Mouse (Mus musculus) cerebellum, adult 9-10 months (tissue): ENCODE results near the gene Gm12166.
A peak's percentile ranks its signal among the peaks of the same experiment; 100 is the strongest.
"Not testable (repeated sequence)": the region's sequence is repeated elsewhere in the genome, so short reads cannot be mapped to it uniquely, and the experiment has no call there.

ENCODE experiments used
- DNase-seq: peaks from one replicate; pipeline ENCODE4 v3.0.0; 2022

Gm12166 gene

DNA sequence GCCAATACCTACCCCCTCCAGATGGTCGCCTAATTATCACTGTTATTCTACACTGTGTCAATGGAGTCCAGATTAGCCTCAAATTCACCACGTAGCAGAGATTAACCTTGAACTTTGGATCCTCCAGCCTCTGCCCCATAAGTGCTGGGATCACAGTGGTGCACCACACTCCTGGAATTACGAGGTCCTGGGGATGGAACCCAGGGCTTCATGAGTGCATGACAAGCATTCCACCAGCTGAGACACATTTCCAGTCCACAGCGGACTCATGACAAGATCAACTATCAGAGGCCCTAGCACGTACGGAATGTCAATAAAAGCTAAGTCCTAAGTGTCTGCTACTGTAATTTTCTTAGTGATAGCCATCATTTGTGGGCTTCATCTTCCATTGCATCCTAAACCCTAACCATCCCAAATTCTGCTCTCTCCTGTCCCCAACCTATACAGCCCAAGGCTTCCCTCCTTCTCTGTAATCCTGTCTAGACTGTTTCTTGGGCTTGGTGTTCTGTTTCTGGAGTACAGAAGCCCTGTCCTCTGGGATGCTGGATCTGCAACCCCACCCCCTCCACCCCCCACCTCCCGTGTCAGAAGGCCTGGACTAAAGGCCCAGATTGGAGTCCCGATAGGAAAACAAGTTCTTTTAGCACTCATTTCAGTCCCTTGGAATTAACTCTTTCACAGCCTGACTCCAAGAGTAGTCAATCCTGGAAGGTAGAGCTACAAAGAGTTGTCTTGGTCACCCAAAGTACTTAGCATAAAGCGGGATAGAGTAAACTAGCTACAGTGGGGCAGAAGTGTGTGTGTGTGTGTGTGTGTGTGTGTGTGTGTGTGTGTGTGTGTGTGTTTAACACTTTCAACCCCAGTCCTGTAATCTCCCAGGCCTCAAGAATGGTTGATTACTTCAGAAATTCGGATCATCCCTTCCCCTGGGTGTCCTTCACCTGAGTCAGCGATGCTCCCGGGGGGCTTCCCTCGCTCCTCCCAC lies 3.1 kb upstream of the Gm12166 start:
- no peak for DNase-seq

DNA sequence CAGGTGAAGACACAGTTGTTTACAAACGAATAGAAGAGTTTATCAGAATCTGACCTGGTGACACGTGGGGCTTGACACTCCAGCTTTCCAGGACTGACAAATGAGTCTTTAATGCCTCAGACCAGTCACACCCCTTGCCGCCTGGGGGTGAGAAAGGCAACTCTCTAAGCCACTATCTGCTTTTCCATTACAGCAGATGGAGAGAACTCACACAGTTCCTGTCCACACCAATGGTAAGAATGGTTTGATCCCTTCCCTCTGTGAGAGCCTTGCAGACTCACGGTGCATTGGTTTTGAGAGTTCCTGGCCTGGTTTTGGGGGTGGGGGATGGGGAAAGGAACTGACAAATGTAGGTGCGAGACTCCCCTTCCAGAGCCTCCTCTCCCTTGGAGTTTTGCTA lies 2.2 kb upstream of the Gm12166 start:
- no peak for DNase-seq

DNA sequence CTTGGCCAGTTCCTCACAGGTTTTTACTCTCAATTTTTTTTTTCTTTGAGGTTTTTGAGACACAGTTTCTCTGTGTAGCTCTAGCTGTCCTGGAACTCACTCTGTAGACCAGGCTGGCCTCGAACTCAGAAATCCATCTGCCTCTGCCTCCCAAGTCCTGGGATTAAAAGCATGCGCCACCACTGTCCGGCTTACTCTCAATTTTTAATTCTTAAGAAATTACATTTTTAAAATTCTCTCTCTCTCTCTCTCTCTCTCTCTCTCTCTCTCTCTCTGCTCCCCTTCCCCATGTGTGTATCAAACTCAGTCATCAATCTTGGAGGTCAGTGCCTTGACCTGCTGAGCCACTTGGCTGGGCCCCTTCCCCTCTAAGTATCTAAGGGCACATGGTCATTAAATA lies 1.3 kb upstream of the Gm12166 start:
- DNase-seq: not testable (repeated sequence)

DNA sequence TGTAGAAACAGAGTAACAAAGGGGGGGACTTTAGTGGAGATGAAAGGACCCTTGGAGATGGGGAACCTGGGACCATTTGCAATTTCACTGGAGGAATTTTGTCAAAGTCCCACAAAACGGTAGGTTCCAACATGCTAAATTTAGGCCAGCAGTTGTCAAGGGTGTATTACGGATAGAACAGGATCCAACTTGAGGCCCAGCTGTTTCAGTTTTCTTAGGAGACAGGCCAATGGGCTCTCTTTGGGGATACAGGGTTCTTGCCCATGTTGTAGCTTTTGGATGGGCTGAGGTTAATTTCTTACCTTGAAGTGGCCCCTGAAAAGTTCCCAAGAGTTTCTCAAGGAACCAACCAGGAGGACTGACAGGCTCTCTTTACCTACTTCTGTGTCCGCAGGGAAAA lies 4.9 kb downstream of the Gm12166 start:
- no peak for DNase-seq

DNA sequence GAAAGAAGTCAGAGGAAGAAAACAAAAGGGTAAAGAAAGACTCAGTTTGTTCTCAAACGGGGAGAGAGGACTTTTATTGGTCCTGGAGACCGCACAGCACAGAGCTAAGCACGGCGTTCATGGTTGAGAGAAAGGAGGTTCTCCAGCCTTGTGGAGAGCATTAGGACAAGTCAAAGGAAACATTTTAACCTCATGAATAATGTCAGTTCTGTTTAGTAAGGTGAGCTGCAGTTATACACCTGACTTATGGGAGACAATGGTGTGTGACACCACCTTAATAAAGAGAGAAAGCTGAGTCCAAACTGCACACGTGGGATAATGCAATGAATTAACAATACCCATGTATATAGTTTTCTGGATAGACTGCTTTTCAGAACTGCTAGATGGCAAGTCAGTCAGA lies 7.3 kb downstream of the Gm12166 start:
- DNase-seq: no peak

DNA sequence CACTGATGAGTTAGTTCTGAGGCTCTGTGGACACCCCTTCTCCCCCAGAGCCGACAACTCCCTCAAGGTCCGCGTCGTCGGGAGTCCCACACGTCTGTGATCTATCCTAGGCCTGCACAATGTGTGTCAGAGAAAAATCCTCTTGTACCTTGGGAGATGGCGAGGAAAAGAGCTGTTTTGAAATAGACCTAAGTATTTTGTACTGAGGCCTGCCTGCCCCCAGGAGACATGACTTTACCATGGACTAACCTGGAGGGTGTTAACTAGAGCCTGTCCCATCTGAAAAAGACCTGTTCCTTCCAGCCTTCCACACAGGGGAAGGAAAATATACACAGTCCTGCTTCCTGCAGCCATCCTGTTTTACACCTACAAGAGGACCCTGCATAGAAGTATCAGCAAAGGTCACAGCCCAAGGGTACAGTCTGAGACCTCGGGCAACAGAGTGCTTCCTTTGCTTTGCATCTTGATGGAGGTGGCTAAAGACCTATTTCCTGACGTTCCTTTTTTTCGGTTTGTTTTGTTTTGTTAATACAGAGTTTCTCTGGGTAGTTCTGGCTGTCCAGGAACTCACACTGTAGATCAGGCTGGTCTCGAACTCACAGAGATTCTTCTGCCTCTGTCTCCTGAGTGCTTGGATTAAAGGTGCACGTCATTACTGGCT lies 10.4 kb downstream of the Gm12166 start:
- no peak for DNase-seq

DNA sequence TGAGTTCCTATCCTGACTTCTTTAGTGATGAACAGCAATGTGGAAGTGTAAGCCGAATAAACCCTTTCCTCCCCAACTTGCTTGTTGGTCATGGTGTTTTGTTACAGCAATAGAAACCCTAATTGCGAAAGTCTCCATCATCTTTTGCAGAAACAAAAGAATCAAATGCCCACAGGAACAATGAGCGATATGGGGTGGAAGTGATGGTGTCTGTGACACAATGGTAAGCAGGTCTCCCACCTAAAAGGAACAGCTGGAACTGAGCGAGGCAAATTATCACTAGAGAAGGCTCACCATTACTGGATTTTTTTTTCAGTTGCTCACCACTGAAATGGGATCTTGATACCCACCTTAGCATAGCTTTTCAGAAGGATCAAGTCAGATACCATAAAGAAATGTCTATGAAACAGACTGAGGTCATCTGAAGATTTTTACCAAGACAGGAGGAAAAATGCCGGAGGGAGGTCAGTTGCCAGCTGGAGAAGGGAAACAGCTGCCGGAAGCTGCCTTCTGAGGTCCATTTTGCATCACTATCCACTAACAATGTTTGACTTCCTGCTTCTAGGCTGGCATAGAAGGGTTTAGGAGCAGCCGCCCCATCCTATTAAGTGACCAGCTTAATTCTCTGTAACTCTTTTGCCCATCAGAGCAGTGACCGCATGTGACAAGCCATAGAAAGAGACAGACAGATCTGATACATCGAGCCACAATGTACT lies 11.1 kb downstream of the Gm12166 start:
- DNase-seq: no peak

DNA sequence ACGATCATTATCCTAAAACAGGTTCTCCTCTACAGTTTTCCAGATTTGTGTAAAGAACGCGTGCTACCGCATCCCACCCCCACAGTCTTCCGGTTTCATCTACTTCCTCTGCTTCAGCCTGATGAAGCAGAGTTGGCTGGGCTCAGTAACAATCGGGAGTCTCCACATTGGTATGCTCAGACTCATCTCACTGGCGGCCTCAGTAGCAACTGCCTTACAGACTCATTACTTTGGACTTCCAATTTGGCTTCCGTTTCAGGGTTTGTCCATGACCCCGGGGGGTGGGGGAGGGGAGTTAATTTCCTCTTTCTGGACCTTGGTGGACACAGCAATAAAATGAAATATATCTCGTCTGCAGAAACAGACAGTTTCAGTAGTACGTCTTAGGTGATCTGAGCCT lies 12.8 kb downstream of the Gm12166 start:
- no peak for DNase-seq

DNA sequence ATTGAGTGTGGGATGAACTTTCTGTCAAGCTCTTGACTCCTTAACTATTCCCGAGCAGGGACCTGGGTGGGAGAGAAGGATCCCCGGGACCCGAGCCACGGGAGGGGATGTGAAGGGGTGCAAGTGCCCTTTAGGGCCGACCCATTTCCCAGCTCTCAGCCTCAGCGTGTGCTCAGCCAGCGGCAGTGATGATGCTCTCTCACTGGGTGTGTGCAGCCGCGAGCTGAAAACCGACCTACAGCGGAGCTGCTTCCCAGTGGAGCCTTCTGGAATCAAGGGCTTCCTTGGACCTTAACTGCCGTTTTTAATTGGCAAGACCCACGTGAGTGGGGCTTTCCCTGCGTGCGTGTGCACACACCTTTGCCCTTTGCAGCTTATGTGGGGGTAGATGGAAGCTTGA lies 13.2 kb downstream of the Gm12166 start:
- DNase-seq: no peak

DNA sequence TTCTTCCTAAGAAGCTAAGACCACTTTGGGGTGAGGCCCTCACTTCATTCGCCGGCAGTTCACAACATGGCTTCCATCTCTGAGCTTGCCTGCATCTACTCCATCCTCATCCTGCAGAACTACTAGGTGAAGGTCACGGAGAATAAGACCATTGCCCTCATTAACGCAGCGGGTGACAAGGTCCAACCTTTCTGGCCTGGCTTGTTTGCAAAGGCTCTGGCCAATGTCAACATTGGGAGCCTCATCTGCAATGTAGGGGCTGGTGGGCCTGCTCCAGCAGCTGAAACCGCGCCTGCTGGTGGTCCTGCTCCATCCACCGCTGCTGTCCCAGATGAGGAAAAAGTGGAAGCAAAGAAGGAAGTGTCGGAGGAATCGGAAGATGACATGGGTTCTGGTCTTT lies 15.7 kb downstream of the Gm12166 start:
- no peak for DNase-seq

DNA sequence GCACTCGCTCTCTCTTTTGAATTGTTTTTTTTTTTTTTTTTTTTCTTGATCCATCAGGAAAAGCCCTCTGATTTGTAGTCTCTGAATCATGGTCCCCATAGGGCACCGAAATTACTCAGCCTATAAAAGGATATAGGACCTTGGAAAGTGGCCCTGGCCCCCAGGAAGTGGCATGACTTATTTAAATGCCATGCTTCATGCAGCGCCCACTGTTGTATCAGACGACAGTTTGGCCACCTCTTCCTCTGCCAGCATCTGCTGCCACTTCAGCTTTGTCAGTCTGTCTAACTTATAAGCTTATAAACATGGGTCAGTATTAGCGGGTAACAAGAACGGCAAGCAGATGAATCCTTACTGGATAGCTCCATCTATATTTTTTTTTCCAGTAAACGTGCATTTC lies 19.2 kb downstream of the Gm12166 start:
- no peak for DNase-seq

DNA sequence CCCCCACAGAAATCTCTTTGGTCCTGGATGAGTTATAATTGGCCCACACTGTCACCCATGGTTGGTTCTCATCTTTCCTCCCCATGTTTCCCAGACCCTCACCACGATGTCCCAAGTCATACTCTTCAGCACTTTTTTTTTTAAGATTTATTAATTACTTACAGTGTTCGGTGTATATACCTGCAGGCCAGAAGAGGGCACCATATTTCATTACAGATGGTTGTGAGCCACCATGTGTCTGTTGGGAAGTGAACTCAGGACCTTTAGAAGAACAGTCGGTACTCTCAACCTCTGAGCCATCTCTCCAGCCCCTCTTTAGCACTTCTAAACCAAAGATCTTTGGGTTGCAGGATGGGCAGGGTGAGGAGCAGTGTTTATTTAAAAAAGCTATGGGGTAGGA lies 20.7 kb downstream of the Gm12166 start:
- no peak for DNase-seq

DNA sequence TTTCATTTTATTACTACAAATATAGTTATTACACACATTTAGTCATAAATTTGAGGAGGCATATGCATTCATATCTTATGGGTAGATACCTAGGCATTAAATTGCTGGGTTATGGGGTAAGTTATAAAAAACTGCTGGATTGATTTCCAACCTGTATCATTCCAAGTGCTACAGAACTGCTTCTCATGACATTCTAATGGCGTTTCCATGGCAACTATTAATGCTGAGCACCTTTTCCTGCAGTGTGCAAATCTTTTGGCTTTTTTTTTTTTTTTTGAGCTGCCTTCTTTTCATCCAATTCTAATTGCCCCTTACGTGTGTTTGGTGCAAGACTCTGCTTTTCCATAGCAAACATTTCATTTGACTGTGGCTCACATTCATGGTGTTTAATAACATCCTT lies 22.1 kb downstream of the Gm12166 start:
- DNase-seq: no peak

DNA sequence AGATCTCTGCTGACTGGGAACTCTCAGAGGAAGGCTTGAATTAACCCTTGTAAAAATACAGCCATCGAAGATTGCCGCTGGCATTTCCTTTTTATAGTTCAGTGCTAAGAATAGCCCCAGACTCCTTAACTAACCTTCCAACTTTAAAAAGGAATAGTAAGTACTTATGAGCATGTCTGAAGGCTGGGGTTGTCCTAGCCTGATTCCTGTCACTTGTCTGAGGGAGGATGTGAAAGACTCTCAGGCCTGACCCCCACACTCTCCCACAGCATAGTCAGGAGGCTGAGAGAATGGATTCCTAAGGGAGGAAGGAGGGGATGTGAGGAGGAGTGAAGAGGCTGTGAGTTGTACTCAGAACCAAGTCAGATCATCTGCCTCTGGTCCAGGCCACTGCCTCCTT lies 22.6 kb downstream of the Gm12166 start:
- DNase-seq: no peak

DNA sequence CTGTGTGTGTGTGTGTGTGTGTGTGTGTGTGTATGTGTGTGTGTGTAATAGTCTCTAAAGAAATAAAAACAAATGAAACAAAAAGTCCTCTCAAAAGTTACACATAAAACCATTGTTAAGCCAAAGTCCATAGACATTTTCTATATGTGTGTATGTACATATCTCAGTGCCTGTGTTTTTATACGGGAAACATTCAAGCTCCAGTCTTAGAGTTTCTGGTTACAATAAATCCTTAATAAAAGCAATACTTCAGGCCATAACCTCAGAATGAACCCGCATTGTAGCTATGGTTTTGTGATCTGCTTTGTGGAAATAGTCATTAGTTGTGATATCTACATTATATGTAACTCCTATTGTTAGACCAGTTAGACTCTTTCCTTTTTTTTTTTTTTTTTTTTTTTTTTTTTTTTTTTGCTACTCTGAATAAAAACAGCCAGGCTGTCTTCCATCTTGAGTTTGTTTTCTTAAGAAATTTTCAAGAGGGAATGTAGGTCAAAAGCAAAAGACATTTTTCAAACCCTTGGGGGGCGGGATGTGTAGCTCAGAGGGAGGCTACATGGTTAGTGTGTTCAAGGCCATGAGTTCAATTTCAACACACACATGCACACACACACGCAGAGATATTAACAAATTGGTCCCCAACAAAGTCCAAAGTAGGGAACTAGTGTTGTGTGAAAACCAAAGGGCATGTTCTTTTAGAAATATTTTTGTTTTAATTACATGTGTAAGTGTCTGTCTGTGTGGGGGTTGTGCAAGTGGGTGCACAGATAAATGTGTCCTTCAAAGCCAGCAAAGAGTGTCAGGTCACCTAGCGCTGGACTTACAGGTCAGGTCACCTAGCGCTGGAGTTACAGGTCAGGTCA lies 23.9 kb downstream of the Gm12166 start:
- no peak for DNase-seq

DNA sequence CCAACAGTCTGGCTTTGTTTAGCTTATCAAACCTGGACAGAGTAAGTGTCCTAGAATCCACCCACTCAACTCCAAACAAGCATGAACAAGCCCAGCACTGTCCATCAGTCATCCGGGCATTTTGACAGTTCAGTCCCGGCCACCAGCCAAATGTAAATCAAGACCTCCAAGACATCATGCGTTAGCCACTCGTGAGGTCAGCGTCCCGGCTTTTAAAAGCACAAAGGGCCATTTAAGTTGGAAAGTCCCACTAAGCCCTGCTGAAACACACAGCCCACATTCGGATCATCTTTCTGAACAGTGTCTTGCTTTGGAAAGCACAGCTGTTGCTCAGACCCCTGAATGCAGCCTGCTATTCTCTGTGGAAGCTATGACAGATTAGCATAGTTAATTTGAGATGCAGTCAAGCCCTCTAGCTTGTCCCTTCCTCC lies 26.1 kb downstream of the Gm12166 start:
- DNase-seq: no peak

DNA sequence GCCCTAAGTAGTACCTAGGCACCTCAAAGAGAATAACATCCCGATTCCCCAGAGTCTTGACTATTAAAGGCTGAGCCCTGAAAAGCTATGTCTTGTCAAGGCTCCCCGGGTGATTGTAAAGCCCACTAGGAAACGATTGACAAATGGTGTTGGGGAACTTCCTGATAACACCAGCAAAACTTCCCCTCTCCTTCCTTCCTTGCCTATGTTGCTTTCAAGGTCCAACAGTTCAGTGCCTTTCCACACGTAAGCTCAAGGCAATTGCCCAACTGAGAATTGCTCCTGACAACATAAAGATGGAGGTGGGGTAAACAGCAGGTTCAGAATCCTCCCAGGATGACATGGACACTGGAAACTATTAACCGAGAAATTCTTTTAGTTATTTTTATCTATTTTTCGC lies 29.1 kb downstream of the Gm12166 start:
- no peak for DNase-seq

DNA sequence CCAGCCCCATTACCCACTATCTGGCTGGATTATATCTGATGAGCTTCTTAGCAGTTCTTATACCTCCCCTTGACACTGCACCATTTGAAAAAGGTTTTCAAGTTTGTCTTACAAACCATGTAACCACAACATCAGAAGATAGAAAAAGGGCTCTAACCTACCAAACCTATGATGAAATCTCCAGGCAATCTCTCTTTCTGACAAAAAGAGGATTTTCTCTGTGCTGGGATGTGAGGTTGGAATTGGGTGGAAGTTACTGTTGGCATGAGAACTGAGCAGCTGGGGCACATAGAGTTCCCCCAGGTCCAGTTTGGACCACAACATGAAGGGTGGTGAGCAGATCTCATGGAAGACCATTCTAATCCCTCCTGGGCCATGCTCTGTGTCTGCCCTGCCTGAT lies 30.3 kb downstream of the Gm12166 start:
- DNase-seq: no peak

DNA sequence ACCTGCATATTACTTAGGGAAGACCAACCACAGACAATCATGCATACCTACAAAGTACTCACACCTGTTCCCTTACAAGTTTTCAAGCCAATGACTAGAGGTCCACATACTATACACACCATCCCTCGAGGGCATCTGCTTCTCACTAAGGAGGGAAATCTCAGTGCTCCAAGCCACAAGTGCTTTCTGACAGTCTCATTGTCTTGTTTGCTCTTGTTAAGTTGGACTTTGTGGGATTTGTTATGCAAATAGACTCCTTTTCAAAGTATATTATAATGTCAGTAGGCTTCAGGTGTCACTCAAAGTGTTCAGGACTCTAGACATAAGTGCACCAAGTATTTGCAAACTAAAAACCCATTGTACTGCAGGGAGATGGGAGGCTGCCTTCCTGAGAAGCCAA lies 31.9 kb downstream of the Gm12166 start:
- DNase-seq: no peak

DNA sequence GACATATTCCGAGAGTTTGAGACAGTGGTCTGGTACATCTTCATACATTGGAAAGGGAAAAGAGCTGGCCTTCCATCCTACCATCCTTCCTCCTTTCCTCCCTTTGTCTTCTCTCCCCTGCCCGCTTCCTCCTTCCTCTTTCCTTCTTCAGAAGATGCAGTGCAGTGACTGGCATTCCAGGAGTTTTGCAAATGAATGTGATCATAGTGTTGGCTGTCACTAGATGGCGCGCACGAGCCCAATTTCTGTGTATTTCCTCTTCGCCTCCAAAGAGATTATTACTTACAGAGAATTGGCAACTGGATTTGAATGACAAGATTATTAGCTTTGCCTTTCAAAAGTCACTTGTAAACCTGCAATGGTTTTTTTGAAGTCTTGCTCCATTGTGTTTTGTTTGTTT lies 36.1 kb downstream of the Gm12166 start:
- peak; percentile 47 for DNase-seq
